Mouse (Mus musculus): ENCODE measurements around the gene Sorbs1.

- TF ChIP-seq POLR2A (IDR thresholded peaks at IDR 0.05; ENCODE audit: low read depth, low read length) (no peak), CTCF (IDR thresholded peaks at IDR 0.05; ENCODE audit: borderline replicate concordance, insufficient read depth, low read length) (no peak)
Measured at GRCm38 (mm10) chr19:40405808-40406207, 107.8 kb downstream of the Sorbs1 start.

Measured in embryonic fibroblast, embryonic 13.5 days (primary cell).